Mouse (Mus musculus) forebrain, embryonic 15.5 days (tissue): Measurements from ENCODE around the gene Fxyd6. TPM values are rescaled to one million over a fixed set of nuclear protein-coding genes. Genes with fewer than 3 reads are reported as not detected.
A peak's percentile ranks its signal among the peaks of the same experiment; 100 is the strongest.

Experiments
- ATAC-seq: fragments of 200-750 bp; cut with Nextera tagmentation; replicated peaks from 2 replicates; pipeline ENCODE4 v1.8.0; 2017; ENCODE audit warnings: mild to moderate bottlenecking, moderate TSS enrichment, moderate library complexity
- H3K27ac ChIP-seq: fragments of 300-500 bp; sonication (generic); replicated peaks from 2 replicates; pipeline ENCODE4 v1.5.1; 2015; ENCODE audit warnings: mild to moderate bottlenecking, inconsistent platforms
- H3K27me3 ChIP-seq: fragments of 300-500 bp; sonication (generic); 2 replicates; pipeline ENCODE4 v1.6.1; 2015; ENCODE audit warnings: inconsistent platforms
- H3K36me3 ChIP-seq: fragments of 300-500 bp; sonication (generic); 2 replicates; pipeline ENCODE4 v1.6.1; 2015; ENCODE audit warnings: mild to moderate bottlenecking, inconsistent platforms
- H3K4me1 ChIP-seq: fragments of 300-500 bp; sonication (generic); 2 replicates; pipeline ENCODE4 v1.6.1; 2015; ENCODE audit warnings: inconsistent platforms
- H3K4me2 ChIP-seq: fragments of 300-500 bp; sonication (generic); replicated peaks from 2 replicates; pipeline ENCODE4 v1.6.1; 2015; ENCODE audit warnings: mild to moderate bottlenecking, inconsistent platforms
- H3K4me3 ChIP-seq: fragments of 300-500 bp; sonication (generic); 2 replicates; pipeline ENCODE4 v1.5.1; 2015; ENCODE audit warnings: mild to moderate bottlenecking, inconsistent platforms
- H3K9ac ChIP-seq: fragments of 300-500 bp; sonication (generic); replicated peaks from 2 replicates; pipeline ENCODE4 v1.6.1; 2015; ENCODE audit warnings: mild to moderate bottlenecking, inconsistent platforms
- H3K9me3 ChIP-seq: fragments of 300-500 bp; sonication (generic); 2 replicates; pipeline ENCODE4 v1.6.1; 2016; ENCODE audit warnings: inconsistent platforms
- WGBS: fragments of 180-500 bp; shearing (Covaris S2); methylation state at CpG from one replicate; pipeline ENCODE4 v1.1.7; 2015; ENCODE audit warnings: mixed read lengths; 5-methylcytosine and 5-hydroxymethylcytosine counted together
- polyA plus RNA-seq: library from polyadenylated mRNA; unstranded; fragments of >200 nt; fragmentation: Nextera tagmentation; extraction: Ambion mirVana; gene quantifications from 2 replicates; pipeline ENCODE4 v1.2.1, GENCODE M21; 2015

Fxyd6 gene
- polyA plus RNA-seq, 1 experiment from 2014 or later = 481 TPM

GRCm38 (mm10) chr9:45380411-45381251, 10.6 kb downstream of the Fxyd6 start:
- Histone ChIP-seq H3K36me3 (no peaks in the 10 kb centered on the region), H3K4me3 (no peak overlapping the region), H3K9ac (no peak overlapping the region), H3K9me3 (no peaks in the 10 kb centered on the region), H3K27ac (peak overlapping the region; percentile 82), H3K27me3 (no peaks in the 10 kb centered on the region), H3K4me2 (no peak overlapping the region), H3K4me1 (peaks cover 60% of the 10 kb centered on the region)
- WGBS = 18% methylated on average over 10 of the region's 10 CpGs
- ATAC-seq = peak; percentile 76

DNA sequence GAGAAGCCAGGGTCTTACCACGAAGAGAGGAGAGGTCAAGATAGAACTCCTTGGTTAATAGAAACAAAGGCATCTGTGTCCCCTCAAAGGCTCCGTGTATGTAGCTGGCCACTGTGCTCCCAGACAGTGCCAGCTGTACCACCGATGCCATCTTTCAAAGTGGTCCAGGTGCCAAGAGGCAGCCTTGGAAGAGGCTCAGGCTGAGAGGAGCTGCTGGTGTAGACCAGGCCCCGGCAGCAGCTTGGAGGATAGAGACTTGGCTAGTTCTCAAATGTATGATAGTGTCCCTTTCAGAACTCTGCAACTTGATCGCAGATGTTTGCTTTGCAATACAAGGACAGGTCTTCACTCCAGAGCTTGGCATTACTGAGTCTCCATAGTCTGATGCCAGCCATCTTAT, 12.4 kb downstream of the Fxyd6 start:
- Histone ChIP-seq H3K27ac (peak overlapping the region; percentile 82), H3K4me3 (no peak overlapping the region), H3K4me1 (peaks cover 43% of the 10 kb centered on the region), H3K9me3 (no peaks in the 10 kb centered on the region), H3K9ac (no peak overlapping the region), H3K27me3 (no peaks in the 10 kb centered on the region), H3K36me3 (no peaks in the 10 kb centered on the region), H3K4me2 (no peak overlapping the region)
- 71% methylated on average over 5 of the region's 5 CpGs for WGBS
- ATAC-seq = no peak

DNA sequence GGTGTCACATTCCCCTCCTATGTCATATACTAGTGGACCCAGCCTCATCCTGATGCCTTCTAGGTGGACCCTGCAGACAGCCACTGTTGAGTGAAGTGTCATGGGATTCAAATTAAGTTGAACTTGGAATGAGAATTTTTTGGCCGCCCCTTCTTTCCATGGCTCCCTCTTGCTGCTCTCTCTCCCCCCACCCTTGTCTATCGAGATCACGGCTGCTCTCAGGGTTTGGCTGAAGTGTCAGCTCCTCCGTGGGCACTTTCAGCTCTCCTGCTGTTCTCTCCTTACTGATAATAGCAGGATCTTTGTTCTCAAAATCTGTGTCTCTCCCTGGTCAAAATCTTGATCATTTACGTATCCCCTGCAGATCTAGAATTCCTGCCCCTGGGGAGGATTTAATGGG, 12.8 kb downstream of the Fxyd6 start:
- Histone ChIP-seq H3K4me1 (peaks cover 42% of the 10 kb centered on the region), H3K9ac (no peak overlapping the region), H3K27ac (peak overlapping the region; percentile 82; the same call in 1 of the 2 replicates), H3K4me2 (no peak overlapping the region), H3K27me3 (no peaks in the 10 kb centered on the region), H3K4me3 (no peak overlapping the region), H3K9me3 (no peaks in the 10 kb centered on the region), H3K36me3 (no peaks in the 10 kb centered on the region)
- WGBS = 66% methylated on average over 5 of the region's 5 CpGs
- no peak for ATAC-seq

GRCm38 (mm10) chr9:45383883-45384282, 13.9 kb downstream of the Fxyd6 start:
- H3K27me3 ChIP-seq = no peaks in the 10 kb centered on the region
- H3K36me3 ChIP-seq = no peaks in the 10 kb centered on the region
- H3K27ac ChIP-seq = no peak overlapping the region
- no peaks in the 10 kb centered on the region for H3K9me3 ChIP-seq
- 89% methylated on average over 6 of the region's 6 CpGs for WGBS
- ATAC-seq = no peak
- H3K9ac ChIP-seq = no peak overlapping the region
- peaks cover 35% of the 10 kb centered on the region for H3K4me1 ChIP-seq
- H3K4me2 ChIP-seq = no peak overlapping the region
- H3K4me3 ChIP-seq = no peak overlapping the region

- H3K9me3 ChIP-seq = no peaks in the 10 kb centered on the region
- peaks cover 14% of the 10 kb centered on the region for H3K4me1 ChIP-seq
- H3K4me3 ChIP-seq = no peak overlapping the region
- no peak overlapping the region for H3K9ac ChIP-seq
- H3K36me3 ChIP-seq = peaks cover 3% of the 10 kb centered on the region; the same call in 1 of the 2 replicates
- 89% methylated on average over 5 of the region's 5 CpGs for WGBS
- no peak overlapping the region for H3K4me2 ChIP-seq
- ATAC-seq = no peak
- H3K27me3 ChIP-seq = no peaks in the 10 kb centered on the region
- no peak overlapping the region for H3K27ac ChIP-seq
Observed at GRCm38 (mm10) chr9:45386698-45387097, 16.7 kb downstream of the Fxyd6 start.

GRCm38 (mm10) chr9:45388385-45388994, 18.5 kb downstream of the Fxyd6 start:
- WGBS = 43% methylated on average over 12 of the region's 12 CpGs
- Histone ChIP-seq H3K27me3 (no peaks in the 10 kb centered on the region), H3K4me1 (no peaks in the 10 kb centered on the region), H3K4me2 (no peak overlapping the region), H3K9me3 (no peaks in the 10 kb centered on the region), H3K27ac (no peak overlapping the region), H3K4me3 (no peak overlapping the region), H3K9ac (no peak overlapping the region), H3K36me3 (peaks cover 14% of the 10 kb centered on the region)
- peak; percentile 64 for ATAC-seq

GRCm38 (mm10) chr9:45389596-45389995, 19.6 kb downstream of the Fxyd6 start:
- Histone ChIP-seq H3K9ac (no peak overlapping the region), H3K9me3 (no peaks in the 10 kb centered on the region), H3K27ac (no peak overlapping the region), H3K36me3 (peaks cover 25% of the 10 kb centered on the region), H3K27me3 (no peaks in the 10 kb centered on the region), H3K4me1 (no peaks in the 10 kb centered on the region), H3K4me2 (no peak overlapping the region), H3K4me3 (no peak overlapping the region)
- 88% methylated on average over 8 of the region's 8 CpGs for WGBS
- no peak for ATAC-seq

- Histone ChIP-seq H3K9me3 (no peaks in the 10 kb centered on the region), H3K9ac (no peak overlapping the region), H3K36me3 (peaks cover 29% of the 10 kb centered on the region), H3K4me1 (no peaks in the 10 kb centered on the region), H3K4me2 (no peak overlapping the region), H3K27ac (no peak overlapping the region), H3K4me3 (no peak overlapping the region), H3K27me3 (no peaks in the 10 kb centered on the region)
- WGBS = 82% methylated on average over 7 of the region's 7 CpGs
- ATAC-seq = no peak
Observed at GRCm38 (mm10) chr9:45391299-45391698, 21.3 kb downstream of the Fxyd6 start.

GRCm38 (mm10) chr9:45395218-45395617, 25.2 kb downstream of the Fxyd6 start:
- Histone ChIP-seq H3K4me2 (no peak overlapping the region), H3K27ac (no peak overlapping the region), H3K36me3 (peaks cover 33% of the 10 kb centered on the region), H3K27me3 (no peaks in the 10 kb centered on the region), H3K4me1 (no peaks in the 10 kb centered on the region), H3K9ac (no peak overlapping the region), H3K9me3 (no peaks in the 10 kb centered on the region), H3K4me3 (no peak overlapping the region)
- ATAC-seq = no peak
- 95% methylated on average over 6 of the region's 6 CpGs for WGBS

GRCm38 (mm10) chr9:45395796-45396195, 25.8 kb downstream of the Fxyd6 start:
- Histone ChIP-seq H3K9me3 (no peaks in the 10 kb centered on the region), H3K4me1 (no peaks in the 10 kb centered on the region), H3K27me3 (no peaks in the 10 kb centered on the region), H3K9ac (no peak overlapping the region), H3K4me2 (no peak overlapping the region), H3K36me3 (peaks cover 31% of the 10 kb centered on the region), H3K4me3 (no peak overlapping the region), H3K27ac (no peak overlapping the region)
- no peak for ATAC-seq
- 80% methylated on average over 3 of the region's 3 CpGs for WGBS

DNA sequence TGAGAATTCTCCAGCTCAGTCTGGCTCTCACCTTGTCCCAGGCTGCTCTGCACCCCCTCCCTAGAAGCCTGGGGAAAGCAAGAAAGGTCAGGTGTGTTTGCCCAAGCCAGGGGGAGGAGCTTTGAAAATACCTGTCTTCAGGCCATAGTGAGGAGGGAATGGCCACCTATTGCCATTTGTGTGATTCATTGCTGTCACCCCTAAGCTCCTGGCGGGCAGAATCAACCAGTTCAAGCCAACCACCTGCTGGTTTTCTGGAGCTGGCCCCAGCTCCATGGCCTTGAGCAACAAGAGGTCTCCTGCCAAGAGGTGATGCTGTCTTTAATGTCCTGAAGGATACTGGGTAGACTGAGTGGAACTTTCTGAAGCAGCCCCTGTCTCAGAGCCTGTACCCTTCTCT, 28.4 kb downstream of the Fxyd6 start:
- Histone ChIP-seq H3K36me3 (peaks cover 20% of the 10 kb centered on the region), H3K4me2 (no peak overlapping the region), H3K27ac (no peak overlapping the region), H3K9ac (no peak overlapping the region), H3K4me1 (no peaks in the 10 kb centered on the region), H3K27me3 (no peaks in the 10 kb centered on the region), H3K9me3 (no peaks in the 10 kb centered on the region), H3K4me3 (no peak overlapping the region)
- no peak for ATAC-seq
- 57% methylated on average over 1 of the region's 1 CpGs for WGBS

- ATAC-seq = no peak
- Histone ChIP-seq H3K27me3 (no peaks in the 10 kb centered on the region), H3K4me1 (no peaks in the 10 kb centered on the region), H3K36me3 (peaks cover 9% of the 10 kb centered on the region), H3K4me3 (no peak within 1 kb of the TSS), H3K4me2 (no peak within 1 kb of the TSS), H3K9ac (no peak within 1 kb of the TSS), H3K9me3 (no peaks in the 10 kb centered on the region), H3K27ac (no peak within 1 kb of the TSS)
- WGBS = 81% methylated on average over 4 of the region's 4 CpGs
Observed at GRCm38 (mm10) chr9:45399434-45399833, 29.4 kb downstream of the Fxyd6 start, which contains the start of gene Fxyd2. Gene Fxyd2 (plus strand): TSS chr9:45399669.
